Mouse (Mus musculus) CH12.LX (cell line): ENCODE measurements around the gene Synpo2l. TPM values are rescaled to one million over a fixed set of nuclear protein-coding genes. Genes with fewer than 3 reads are reported as not detected.

Source experiments
- DNase-seq: peaks from one replicate; pipeline ENCODE4 v3.0.0-alpha.2; 2013; ENCODE audit errors: extremely low read depth
- H3K27ac ChIP-seq: 2 replicates; pipeline ENCODE4 v1.5.1; 2012; ENCODE audit warnings: low read depth, mild to moderate bottlenecking, control low read depth, moderate library complexity; ENCODE audit not compliant: insufficient read depth
- H3K27me3 ChIP-seq: replicated peaks from 2 replicates; pipeline ENCODE3; 2012; ENCODE audit warnings: inconsistent platforms
- H3K36me3 ChIP-seq, 2 experiments: replicated peaks in 1 of 2; 2 replicates each; pipeline versions ENCODE3 to v1.6.1; 2012; ENCODE audit warnings: inconsistent platforms in 1 of 2, low read length in 1 of 2, mild to moderate bottlenecking in 1 of 2, mixed read lengths in 1 of 2, moderate library complexity in 1 of 2; ENCODE audit not compliant: control insufficient read depth in 1 of 2, insufficient read depth in 1 of 2
- H3K4me1 ChIP-seq, 2 experiments: 2 replicates each; pipeline ENCODE4 v1.6.1; 2012; ENCODE audit warnings: inconsistent platforms in 1 of 2, moderate library complexity in 1 of 2; ENCODE audit not compliant: insufficient read depth in 2 of 2, control insufficient read depth in 1 of 2
- H3K4me2 ChIP-seq: 2 replicates; pipeline ENCODE4 v1.6.1; 2012; ENCODE audit warnings: low read depth, mild to moderate bottlenecking, control low read depth; ENCODE audit not compliant: poor library complexity, insufficient read depth, severe bottlenecking
- H3K4me3 ChIP-seq, 3 experiments: fragments of 150-350 bp in 1 of 3; sonication (generic) in 1 of 3; replicated peaks in 1 of 3; 2 replicates each; pipeline versions ENCODE3 to v1.5.1; 2011 to 2012; ENCODE audit warnings: low read depth in 2 of 3, low read length in 2 of 3, mild to moderate bottlenecking in 2 of 3, moderate library complexity in 2 of 3, control low read depth in 1 of 3, improper control_type of control experiment in 1 of 3, inconsistent platforms in 1 of 3, mixed read lengths in 1 of 3; ENCODE audit not compliant: poor library complexity in 1 of 3
- H3K79me2 ChIP-seq: replicated peaks from 2 replicates; pipeline ENCODE4 v1.6.1; 2012; ENCODE audit warnings: mild to moderate bottlenecking, moderate library complexity; ENCODE audit not compliant: control insufficient read depth, poor library complexity, insufficient read depth, severe bottlenecking; ENCODE audit errors: extremely low read depth
- H3K9ac ChIP-seq: 2 replicates; pipeline ENCODE4 v1.6.1; 2012; ENCODE audit warnings: low read depth, mild to moderate bottlenecking, control low read depth, moderate library complexity; ENCODE audit not compliant: insufficient read depth
- H3K9me3 ChIP-seq: replicated peaks from 2 replicates; pipeline ENCODE3; 2012; ENCODE audit warnings: low read length, inconsistent platforms, mixed read lengths
- BHLHE40 ChIP-seq: IDR thresholded peaks from 2 replicates; pipeline ENCODE4 v1.6.1; 2011; ENCODE audit warnings: mild to moderate bottlenecking, low read depth, low read length, improper control_type of control experiment
- CHD2 ChIP-seq: IDR thresholded peaks from 2 replicates; pipeline ENCODE4 v1.6.1; 2011; ENCODE audit warnings: low read length, improper control_type of control experiment
- HCFC1 ChIP-seq: IDR thresholded peaks from 2 replicates; pipeline ENCODE4 v1.6.1; 2012; ENCODE audit warnings: low read depth, mild to moderate bottlenecking, inconsistent platforms, low read length, improper control_type of control experiment
- MAX ChIP-seq: IDR thresholded peaks from 2 replicates; pipeline ENCODE4 v1.6.1; 2011; ENCODE audit warnings: low read length, improper control_type of control experiment
- MAZ ChIP-seq: IDR thresholded peaks from 2 replicates; pipeline ENCODE4 v1.6.1; 2012; ENCODE audit warnings: low read depth, mild to moderate bottlenecking, inconsistent platforms, low read length, improper control_type of control experiment, moderate library complexity
- MEF2A ChIP-seq: IDR thresholded peaks from 2 replicates; pipeline ENCODE4 v1.6.1; 2014; ENCODE audit warnings: low read depth, mild to moderate bottlenecking, inconsistent platforms, low read length, improper control_type of control experiment, borderline replicate concordance
- MXI1 ChIP-seq: IDR thresholded peaks from 2 replicates; pipeline ENCODE4 v1.6.1; 2011; ENCODE audit warnings: mild to moderate bottlenecking, low read depth, low read length, improper control_type of control experiment
- NRF1 ChIP-seq: IDR thresholded peaks from 2 replicates; pipeline ENCODE4 v1.6.1; 2014; ENCODE audit warnings: low read depth, mild to moderate bottlenecking, inconsistent platforms, low read length, improper control_type of control experiment, moderate library complexity
- PAX5 ChIP-seq: IDR thresholded peaks from 2 replicates; pipeline ENCODE4 v1.6.1; 2012; ENCODE audit warnings: low read length, inconsistent platforms, mixed read lengths
- POLR2A ChIP-seq: IDR thresholded peaks from 2 replicates; pipeline ENCODE4 v1.6.1; 2011; ENCODE audit warnings: low read depth, mild to moderate bottlenecking, improper control_type of control experiment, low read length
- RAD21 ChIP-seq: IDR thresholded peaks from 2 replicates; pipeline ENCODE4 v1.6.1; 2011; ENCODE audit warnings: low read depth, mild to moderate bottlenecking, low read length, improper control_type of control experiment, moderate library complexity
- SIN3A ChIP-seq: IDR thresholded peaks from 2 replicates; pipeline ENCODE4 v1.6.1; 2012; ENCODE audit warnings: low read length, improper control_type of control experiment, inconsistent platforms
- SMC3 ChIP-seq: IDR thresholded peaks from 2 replicates; pipeline ENCODE4 v1.6.1; 2011; ENCODE audit warnings: low read depth, low read length, improper control_type of control experiment
- TBP ChIP-seq: conservative IDR thresholded peaks from 2 replicates; pipeline ENCODE4 v1.6.1; 2011; ENCODE audit warnings: low read depth, low read length, improper control_type of control experiment
- UBTF ChIP-seq: IDR thresholded peaks from 2 replicates; pipeline ENCODE4 v1.6.1; 2012; ENCODE audit warnings: low read depth, mild to moderate bottlenecking, inconsistent platforms, low read length, improper control_type of control experiment, moderate library complexity
- ZKSCAN1 ChIP-seq: IDR thresholded peaks from 2 replicates; pipeline ENCODE4 v1.6.1; 2012; ENCODE audit warnings: low read depth, inconsistent platforms, low read length, improper control_type of control experiment, borderline replicate concordance
- ZNF384 ChIP-seq: IDR thresholded peaks from 2 replicates; pipeline ENCODE4 v1.6.1; 2012; ENCODE audit warnings: low read depth, low read length, improper control_type of control experiment, inconsistent platforms
- dilution Hi-C: fragments of 300-500 bp; cut with MboI; formaldehyde crosslinking; loops from 2 replicates; pipeline ENCODE4 v1.14.3; 2020; ENCODE audit warnings: low sequenced_read_pairs; ENCODE audit not compliant: extremely low pct_unique_long_range_greater_than_20kb, extremely low pct_ligation_motif_present
- in situ Hi-C: fragments of 300-500 bp; cut with MboI; formaldehyde crosslinking; loops from 3 replicates; pipeline ENCODE4 v1.14.3; 2019; ENCODE audit warnings: low sequenced_read_pairs, low pct_ligation_motif_present, low pct_unique_long_range_greater_than_20kb, mixed read lengths
- polyA plus RNA-seq: library from polyadenylated mRNA; unstranded; fragments of >175 nt; gene quantifications from 2 replicates; pipeline ENCODE4 v1.2.1, GENCODE M21; 2012; ENCODE audit warnings: low read depth; ENCODE audit not compliant: insufficient read length
- total RNA-seq, 2 experiments: library from RNA; depleted of rRNA; stranded (reverse); fragments of 300-350 nt in 1 of 2; fragments of >200 nt in 1 of 2; gene quantifications; 2 replicates each; pipeline ENCODE4 v1.2.3; 2012 to 2014

The Synpo2l gene
- total and polyA plus RNA-seq, 3 experiments = 0.04 to 0.13 TPM; not detected in 1

GRCm38 (mm10) chr14:20635546-20635945 is 32.6 kb downstream of the Synpo2l start:
- Histone ChIP-seq H3K27ac (no peak overlapping the region), H3K9me3 (no peaks in the 10 kb centered on the region), H3K79me2 (peaks cover 5% of the 10 kb centered on the region; the same call in 1 of the 2 replicates), H3K27me3 (no peaks in the 10 kb centered on the region), H3K36me3 (peaks cover 0 to 12% of the 10 kb centered on the region in 2 experiments), H3K4me1 (peaks cover 2 to 26% of the 10 kb centered on the region in 2 experiments; a peak in 2 of 4 replicates), H3K4me2 (no peak overlapping the region), H3K9ac (no peak overlapping the region), H3K4me3 (no peak overlapping the region)
- dilution Hi-C loops (no loop called here), in situ Hi-C loops (no loop called here)
- TF ChIP-seq ZNF384 (no peak), MAX (no peak), SMC3 (no peak), SIN3A (no peak), MXI1 (no peak), CHD2 (no peak), RAD21 (no peak), TBP (no peak)
- no peak for DNase-seq

- in situ Hi-C loops (no loop called here), dilution Hi-C loops (no loop called here)
- no peak overlapping the region for H3K4me3 ChIP-seq
- H3K36me3 ChIP-seq = peaks cover 0 to 22% of the 10 kb centered on the region in 2 experiments
- no peak for DNase-seq
- no peaks in the 10 kb centered on the region for H3K27me3 ChIP-seq
- no peaks in the 10 kb centered on the region for H3K9me3 ChIP-seq
- peaks cover 2 to 15% of the 10 kb centered on the region in 2 experiments; a peak in 2 of 4 replicates for H3K4me1 ChIP-seq
- H3K9ac ChIP-seq = no peak overlapping the region
- peaks cover 3% of the 10 kb centered on the region; the same call in 1 of the 2 replicates for H3K79me2 ChIP-seq
- no peak overlapping the region for H3K27ac ChIP-seq
- peak overlapping the region; percentile 29; the same call in 1 of the 2 replicates for H3K4me2 ChIP-seq
- TF ChIP-seq MAZ (no peak), RAD21 (no peak), ZKSCAN1 (no peak), NRF1 (no peak), PAX5 (no peak), POLR2A (no peak), BHLHE40 (no peak), ZNF384 (no peak), MEF2A (no peak), HCFC1 (no peak), UBTF (no peak)
These were observed 36.9 kb downstream of the Synpo2l start for GRCm38 (mm10) chr14:20631253-20631652.
